In genomic region chr4:18365916-18366315, GRCm38 (mm10) we compare ENCODE assay signal across 14 mouse cellular contexts.
A peak's percentile ranks its signal among the peaks of the same experiment; 100 is the strongest.
DNase-seq lines count a peak whose midpoint lies in the region; ATAC-seq lines count a peak whose summit lies in the region.
"Had no signal": no experiment of that assay in that cellular context is flagged by ENCODE, and none has a peak within 500 bp of the region (broad histone marks: within the 10 kb centered on the region; RNA-seq: fewer than 3 reads in every experiment).

No protein-coding gene starts in this region.

- peak; percentile 2 to 29 for DNase-seq in layer of hippocampus, adult 18-20 months (ENCODE audit: low spot score in 2 of 2)
- no peak for DNase-seq in layer of hippocampus, postnatal 36 days
- DNase-seq in ZHBTc4 (ENCODE audit: low read depth, low spot score), result peak; percentile 36
- DNase-seq in left cerebral cortex, adult 18-20 months (ENCODE audit: low spot score in 2 of 2), result peak; percentile 31 to 45
- peak; percentile 47 to 60 for DNase-seq in right cerebral cortex, postnatal 36 days (ENCODE audit: low spot score in 2 of 2)
- no peak for DNase-seq in MN1 (ENCODE audit: low spot score)
- DNase-seq: cerebellum, adult 8-10 months; gastrocnemius, postnatal 36 days; heart, postnatal 4 days; lung, postnatal 4 days; thymus, postnatal 14 days had no signal

- no peak for ATAC-seq in CD4-positive, CD25-positive, alpha-beta regulatory T cell, adult 4 months
- ATAC-seq: intestine, embryonic 15.5 days; midbrain, embryonic 16.5 days had no signal

Comparison
In these comparisons a context has a peak if more than half of its experiments do, and no peak if none do; other contexts are left out.
1. DNase-seq: peak in layer of hippocampus, adult 18-20 months (2 of 2), ZHBTc4 (single experiment), left cerebral cortex, adult 18-20 months (2 of 2) and right cerebral cortex, postnatal 36 days (2 of 2); none in layer of hippocampus, postnatal 36 days (0 of 2) and MN1 (single experiment).